Mouse (Mus musculus): ENCODE results near the gene Sgta.

DNA sequence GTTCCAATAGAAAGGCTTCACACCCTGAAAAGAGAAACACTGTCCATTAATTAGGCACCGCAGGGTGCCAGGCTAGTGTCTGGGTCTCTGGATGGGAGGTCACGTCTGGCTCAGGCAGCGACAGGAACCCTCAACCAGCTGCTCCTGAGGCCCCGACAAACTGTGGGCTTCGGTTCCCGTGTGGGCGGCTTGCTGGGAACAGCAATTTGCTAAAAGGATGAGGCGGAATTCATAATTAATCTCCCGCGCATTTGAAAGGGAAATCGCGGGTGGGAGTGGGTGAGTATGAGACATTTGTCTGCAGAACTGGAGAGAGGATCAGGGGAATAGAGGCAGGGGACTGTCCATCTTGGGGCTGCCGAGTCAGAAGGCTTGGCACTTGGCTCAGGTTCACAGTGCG, 62.0 kb downstream of the Sgta start:
- TF ChIP-seq ETS1 (IDR thresholded peaks at IDR 0.05; ENCODE audit: low read depth, low read length) (no peak), CTCF (IDR thresholded peaks at IDR 0.05 in 2 of 3, conservative IDR thresholded peaks at IDR 0.05 in 1 of 3; ENCODE audit: control insufficient read depth in 1 of 3, insufficient read depth in 1 of 3, low read depth in 2 of 3, low read length in 3 of 3, poor library complexity in 1 of 3, severe bottlenecking in 1 of 3) (no peak), POLR2A (IDR thresholded peaks at IDR 0.05; ENCODE audit: control insufficient read depth in 1 of 2, insufficient read depth in 1 of 2, low read depth in 1 of 2, low read length in 2 of 2, poor library complexity in 1 of 2) (no peak), SMC3 (IDR thresholded peaks at IDR 0.05; ENCODE audit: low read depth, low read length) (no peak), CHD1 (IDR thresholded peaks at IDR 0.05; ENCODE audit: low read depth, low read length) (no peak), GABPA (IDR thresholded peaks at IDR 0.05; ENCODE audit: low read depth, low read length) (no peak), ZKSCAN1 (IDR thresholded peaks at IDR 0.05; ENCODE audit: low read depth, low read length) (no peak), MXI1 (IDR thresholded peaks at IDR 0.05; ENCODE audit: low read depth, low read length) (no peak), ZNF384 (IDR thresholded peaks at IDR 0.05; ENCODE audit: low read depth, low read length) (no peak), ZC3H11A (IDR thresholded peaks at IDR 0.05; ENCODE audit: low read depth, low read length) (no peak), GATA1 (IDR thresholded peaks at IDR 0.05; ENCODE audit: low read depth, low read length) (no peak)

All from MEL (cell line).